Mouse (Mus musculus) stomach, postnatal 0 days (tissue): Measurements from ENCODE around the gene Stxbp3. TPM values are rescaled to one million over a fixed set of nuclear protein-coding genes. Genes with fewer than 3 reads are reported as not detected.

Experiments used
- ATAC-seq: fragments of 200-750 bp; cut with Nextera tagmentation; 2 replicates; pipeline ENCODE4 v1.8.0; 2017; ENCODE audit not compliant: low FRiP score, low TSS enrichment
- DNase-seq: peaks from one replicate; pipeline ENCODE4 v3.0.0-alpha.2; 2016; ENCODE audit warnings: low spot score
- H3K27ac ChIP-seq: fragments of 300-500 bp; sonication (generic); replicated peaks from 2 replicates; pipeline ENCODE4 v1.5.1; 2014; ENCODE audit warnings: mild to moderate bottlenecking, control low read depth
- H3K27me3 ChIP-seq: fragments of 300-500 bp; sonication (generic); 2 replicates; pipeline ENCODE4 v1.6.1; 2014; ENCODE audit warnings: low read length; ENCODE audit not compliant: control insufficient read depth, insufficient read depth
- H3K36me3 ChIP-seq: fragments of 300-500 bp; sonication (generic); 2 replicates; pipeline ENCODE4 v1.6.1; 2014; ENCODE audit warnings: low read length, mixed read lengths; ENCODE audit not compliant: control insufficient read depth, insufficient read depth
- H3K4me1 ChIP-seq: fragments of 300-500 bp; sonication (generic); replicated peaks from 2 replicates; pipeline ENCODE4 v1.6.1; 2014; ENCODE audit warnings: antibody characterized with exemption; ENCODE audit not compliant: control insufficient read depth, insufficient read depth
- H3K4me2 ChIP-seq: fragments of 300-500 bp; sonication (generic); replicated peaks from 2 replicates; pipeline ENCODE4 v1.6.1; 2014; ENCODE audit warnings: low read depth, mild to moderate bottlenecking, control low read depth, moderate library complexity
- H3K4me3 ChIP-seq: fragments of 300-500 bp; sonication (generic); 2 replicates; pipeline ENCODE4 v1.5.1; 2014; ENCODE audit warnings: low read depth, low read length, control low read depth
- H3K9ac ChIP-seq: fragments of 300-500 bp; sonication (generic); 2 replicates; pipeline ENCODE4 v1.6.1; 2014; ENCODE audit warnings: mild to moderate bottlenecking, low read length, control low read depth, mixed read lengths
- H3K9me3 ChIP-seq: fragments of 300-500 bp; sonication (generic); 2 replicates; pipeline ENCODE4 v1.6.1; 2016; ENCODE audit warnings: low read length; ENCODE audit not compliant: control insufficient read depth
- CTCF ChIP-seq: IDR thresholded peaks from 2 replicates; pipeline ENCODE4 v1.5.1; 2016; ENCODE audit warnings: antibody characterized with exemption, low read depth, mild to moderate bottlenecking, moderate library complexity
- EP300 ChIP-seq: optimal IDR thresholded peaks from 2 replicates; pipeline ENCODE3; 2016; ENCODE audit warnings: antibody characterized with exemption
- whole genome bisulfite sequencing: fragments of 180-500 bp; shearing (Covaris S2); extraction: QIAGEN DNeasy Blood & Tissue Kit; methylation state at CpG from one replicate; pipeline ENCODE4 v1.1.7; 2014; 5-methylcytosine and 5-hydroxymethylcytosine counted together
- polyA plus RNA-seq: library from polyadenylated mRNA; unstranded; fragments of >200 nt; fragmentation: Nextera tagmentation; extraction: Ambion mirVana; gene quantifications from 2 replicates; pipeline ENCODE4 v1.2.1, GENCODE M21; 2015

Gene Stxbp3
- polyA plus RNA-seq: 38.6 and 39.3 TPM in 2 replicates

- Histone ChIP-seq H3K4me3 (peak within 1 kb of the TSS; percentile 83), H3K27ac (peak within 1 kb of the TSS; percentile 96), H3K4me1 (no peaks in the 10 kb centered on the region; the same call in 1 of the 2 replicates), H3K4me2 (peak within 1 kb of the TSS; percentile 65), H3K27me3 (no peaks in the 10 kb centered on the region), H3K9ac (peak within 1 kb of the TSS; percentile 79), H3K36me3 (no peaks in the 10 kb centered on the region), H3K9me3 (no peaks in the 10 kb centered on the region)
- WGBS: under 1% methylated on average over 56 of the region's 56 CpGs
- DNase-seq (peak; percentile 99), ATAC-seq (peak; percentile 95)
- TF ChIP-seq CTCF (peak; percentile 98), EP300 (no peak)
Observed at GRCm38 (mm10) chr3:108840000-108840715, at the start of gene Stxbp3. Gene Stxbp3 (minus strand): TSS chr3:108840526.

- no peak within 1 kb of the TSS for H3K4me3 ChIP-seq
- no peaks in the 10 kb centered on the region for H3K36me3 ChIP-seq
- WGBS: 90% methylated on average over 1 of the region's 1 CpGs
- DNase-seq (no peak), ATAC-seq (no peak)
- no peak within 1 kb of the TSS for H3K27ac ChIP-seq
- H3K4me1 ChIP-seq: no peaks in the 10 kb centered on the region
- H3K27me3 ChIP-seq: no peaks in the 10 kb centered on the region
- TF ChIP-seq EP300 (no peak), CTCF (no peak)
- no peak within 1 kb of the TSS for H3K4me2 ChIP-seq
- no peaks in the 10 kb centered on the region for H3K9me3 ChIP-seq
- no peak within 1 kb of the TSS for H3K9ac ChIP-seq
Observed at GRCm38 (mm10) chr3:108889908-108890307, 49.6 kb upstream of the Stxbp3 start, which contains the start of gene Fndc7. Gene Fndc7 (minus strand): TSS chr3:108890008.

- H3K4me3 ChIP-seq: no peak overlapping the region
- WGBS: 89% methylated on average over 3 of the region's 3 CpGs
- H3K27me3 ChIP-seq: no peaks in the 10 kb centered on the region
- no peak overlapping the region for H3K27ac ChIP-seq
- H3K36me3 ChIP-seq: no peaks in the 10 kb centered on the region
- no peak overlapping the region for H3K9ac ChIP-seq
- no peaks in the 10 kb centered on the region for H3K9me3 ChIP-seq
- H3K4me2 ChIP-seq: no peak overlapping the region
- TF ChIP-seq EP300: no peak
- TF ChIP-seq CTCF: no peak
- H3K4me1 ChIP-seq: no peaks in the 10 kb centered on the region
- no peak for ATAC-seq
- no peak for DNase-seq
Observed at GRCm38 (mm10) chr3:108887618-108887975, 47.3 kb upstream of the Stxbp3 start.

GRCm38 (mm10) chr3:108886934-108887617, 46.8 kb upstream of the Stxbp3 start:
- H3K27ac ChIP-seq: no peak overlapping the region
- H3K36me3 ChIP-seq: no peaks in the 10 kb centered on the region
- no peaks in the 10 kb centered on the region for H3K4me1 ChIP-seq
- no peak for ATAC-seq
- DNase-seq: no peak
- H3K9me3 ChIP-seq: no peaks in the 10 kb centered on the region
- H3K4me3 ChIP-seq: no peak overlapping the region
- no peaks in the 10 kb centered on the region for H3K27me3 ChIP-seq
- H3K9ac ChIP-seq: no peak overlapping the region
- H3K4me2 ChIP-seq: no peak overlapping the region
- no peak for TF ChIP-seq EP300
- TF ChIP-seq CTCF: no peak
- 66% methylated on average over 12 of the region's 12 CpGs for WGBS

- Histone ChIP-seq H3K4me2 (no peak overlapping the region), H3K27ac (peak overlapping the region; percentile 35; the same call in 1 of the 2 replicates)
- no peak for DNase-seq
Observed at GRCm38 (mm10) chr3:108885686-108886530, 45.6 kb upstream of the Stxbp3 start.

More at GRCm38 (mm10) chr3:108885686-108886530, 45.6 kb upstream of the Stxbp3 start:
- H3K27me3 ChIP-seq: no peaks in the 10 kb centered on the region
- 40% methylated on average over 9 of the region's 9 CpGs for WGBS
- H3K4me3 ChIP-seq: no peak overlapping the region
- H3K36me3 ChIP-seq: no peaks in the 10 kb centered on the region
- TF ChIP-seq CTCF (no peak), EP300 (no peak)
- ATAC-seq: no peak
- H3K9me3 ChIP-seq: no peaks in the 10 kb centered on the region
- H3K9ac ChIP-seq: no peak overlapping the region
- H3K4me1 ChIP-seq: peaks cover 3% of the 10 kb centered on the region; the same call in 1 of the 2 replicates
